Mouse (Mus musculus): ENCODE results near the gene Diras1. TPM values are rescaled to one million over a fixed set of nuclear protein-coding genes. Genes with fewer than 3 reads are reported as not detected.

Diras1 gene
- polyA plus RNA-seq, 1 experiment: 83.8 TPM

DNA sequence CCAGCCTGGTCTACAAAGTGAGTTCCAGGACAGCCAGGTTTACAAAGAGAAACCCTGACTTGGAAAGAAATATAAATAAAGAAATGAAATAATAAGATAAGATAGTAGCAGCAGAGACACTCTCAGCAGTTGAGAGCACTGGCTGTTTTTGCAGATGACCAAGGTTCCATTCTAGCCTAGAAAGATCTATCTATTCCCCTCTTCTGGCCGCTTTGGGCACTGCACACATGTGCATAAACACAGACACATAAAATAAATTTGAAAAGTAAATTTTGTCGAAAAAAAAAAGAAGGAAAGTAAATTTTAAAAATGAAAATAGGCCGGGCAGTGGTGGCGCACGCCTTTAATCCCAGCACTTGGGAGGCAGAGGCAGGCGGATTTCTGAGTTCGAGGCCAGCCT lies 10.8 kb upstream of the Diras1 start:
- Histone ChIP-seq H3K4me1 (ENCODE audit: control insufficient read depth, insufficient read depth, low read length) (peaks cover 4% of the 10 kb centered on the region; the same call in 1 of the 2 replicates), H3K4me3 (ENCODE audit: insufficient read depth, low read length) (no peak overlapping the region; the same call in 1 of the 2 replicates), H3K27ac (ENCODE audit: insufficient read depth, low read length) (no peak overlapping the region)
- TF ChIP-seq CTCF (IDR thresholded peaks at IDR 0.05; ENCODE audit: extremely low read depth, insufficient read depth, low read length): 0 out of 2 replicates have a peak, but pooled peaks have one; percentile 8
- TF ChIP-seq POLR2A (IDR thresholded peaks at IDR 0.05; ENCODE audit: extremely low read depth, insufficient read depth, low read length): no peak

DNA sequence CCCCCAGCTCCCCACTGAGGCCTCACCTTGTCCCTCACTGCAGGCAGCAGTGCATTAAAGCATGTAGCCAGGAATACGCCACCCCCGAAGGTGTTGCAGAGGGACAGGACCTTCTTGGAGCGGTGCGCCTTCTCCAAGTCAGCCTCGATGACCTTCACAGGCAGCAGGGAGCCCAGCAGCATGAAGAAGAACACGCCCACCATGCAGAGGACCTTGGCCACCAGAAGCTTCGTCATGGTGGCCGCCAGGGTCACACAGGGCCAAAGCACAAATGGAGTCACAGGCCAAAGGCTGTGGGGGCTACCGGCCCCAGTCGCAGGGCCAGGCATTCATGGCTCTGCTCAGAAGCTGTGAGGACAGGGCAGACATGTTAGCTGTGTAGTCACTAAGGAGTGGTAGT lies 8.1 kb upstream of the Diras1 start:
- Histone ChIP-seq H3K4me1 (ENCODE audit: control insufficient read depth, insufficient read depth, low read length) (peaks cover 4% of the 10 kb centered on the region; the same call in 1 of the 2 replicates), H3K4me3 (ENCODE audit: insufficient read depth, low read length) (no peak overlapping the region), H3K27ac (ENCODE audit: insufficient read depth, low read length) (no peak overlapping the region)
- TF ChIP-seq POLR2A (IDR thresholded peaks at IDR 0.05; ENCODE audit: extremely low read depth, insufficient read depth, low read length): no peak
- no peak for TF ChIP-seq CTCF (IDR thresholded peaks at IDR 0.05; ENCODE audit: extremely low read depth, insufficient read depth, low read length)

DNA sequence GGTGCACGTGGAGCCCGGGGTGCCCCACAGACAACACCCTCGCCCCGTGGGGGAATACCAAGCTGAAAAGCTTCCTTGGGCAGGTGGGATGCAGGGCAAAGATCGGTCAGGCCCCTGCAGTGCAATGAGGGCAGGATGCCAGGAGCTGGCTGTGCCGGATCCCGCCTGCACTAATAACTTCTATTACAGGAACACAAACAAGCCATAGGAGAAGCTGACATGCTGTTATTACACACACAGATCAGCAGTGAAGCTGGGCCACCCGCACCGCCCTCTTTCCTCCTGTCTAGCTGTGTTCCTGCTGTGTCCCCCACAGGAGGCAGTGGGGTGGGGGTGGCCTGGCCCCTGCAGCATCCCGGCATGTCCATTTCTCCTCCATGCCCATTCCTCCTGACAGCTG lies 3.6 kb upstream of the Diras1 start:
- no peak for TF ChIP-seq CTCF (IDR thresholded peaks at IDR 0.05; ENCODE audit: extremely low read depth, insufficient read depth, low read length)
- no peak for TF ChIP-seq POLR2A (IDR thresholded peaks at IDR 0.05; ENCODE audit: extremely low read depth, insufficient read depth, low read length)
- Histone ChIP-seq H3K27ac (ENCODE audit: insufficient read depth, low read length) (no peak overlapping the region), H3K4me1 (ENCODE audit: control insufficient read depth, insufficient read depth, low read length) (peaks cover 3% of the 10 kb centered on the region), H3K4me3 (ENCODE audit: insufficient read depth, low read length) (no peak overlapping the region)

DNA sequence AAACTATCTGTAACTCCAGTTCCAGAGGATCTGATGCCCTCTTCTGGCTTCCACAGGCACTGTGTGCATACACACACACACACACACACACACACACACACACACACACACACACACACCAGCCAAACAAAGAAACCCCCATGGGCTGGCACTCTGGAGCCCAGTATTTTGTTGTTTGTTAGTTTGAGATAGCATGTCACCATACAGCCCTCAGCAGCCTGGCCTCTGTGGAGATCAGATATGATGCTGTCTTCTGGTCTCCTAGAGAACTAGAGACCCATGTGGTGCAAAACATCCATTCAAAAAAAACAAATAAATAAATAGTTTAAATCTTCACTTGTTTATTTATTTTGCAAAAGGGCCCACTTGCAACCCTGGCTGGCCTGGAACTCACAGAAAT lies 2.8 kb upstream of the Diras1 start:
- Histone ChIP-seq H3K4me3 (ENCODE audit: insufficient read depth, low read length) (no peak overlapping the region), H3K27ac (ENCODE audit: insufficient read depth, low read length) (no peak overlapping the region), H3K4me1 (ENCODE audit: control insufficient read depth, insufficient read depth, low read length) (peaks cover 3% of the 10 kb centered on the region)
- TF ChIP-seq POLR2A (IDR thresholded peaks at IDR 0.05; ENCODE audit: extremely low read depth, insufficient read depth, low read length) (no peak), CTCF (IDR thresholded peaks at IDR 0.05; ENCODE audit: extremely low read depth, insufficient read depth, low read length) (no peak)

DNA sequence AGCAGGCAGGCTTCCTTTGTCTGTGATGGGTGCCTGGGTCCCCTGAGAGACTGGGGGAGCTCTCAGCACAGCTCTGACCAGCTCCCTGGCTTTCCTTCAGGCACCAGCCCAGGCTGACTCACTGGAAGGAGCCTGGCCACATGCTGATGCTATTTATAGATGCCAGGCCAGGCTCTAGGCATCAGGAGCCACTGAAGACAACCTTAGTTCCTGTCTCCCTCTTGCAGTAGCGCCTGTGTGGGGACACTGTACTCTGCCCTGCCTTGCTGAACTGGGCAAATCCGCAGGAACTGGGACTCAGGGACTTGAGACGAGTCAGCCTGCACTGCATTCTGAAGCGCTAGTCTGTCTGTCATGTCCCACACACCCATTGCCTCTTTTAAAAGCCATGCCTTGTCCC lies 1.9 kb upstream of the Diras1 start:
- TF ChIP-seq POLR2A (IDR thresholded peaks at IDR 0.05; ENCODE audit: extremely low read depth, insufficient read depth, low read length) (no peak), CTCF (IDR thresholded peaks at IDR 0.05; ENCODE audit: extremely low read depth, insufficient read depth, low read length) (no peak)

DNA sequence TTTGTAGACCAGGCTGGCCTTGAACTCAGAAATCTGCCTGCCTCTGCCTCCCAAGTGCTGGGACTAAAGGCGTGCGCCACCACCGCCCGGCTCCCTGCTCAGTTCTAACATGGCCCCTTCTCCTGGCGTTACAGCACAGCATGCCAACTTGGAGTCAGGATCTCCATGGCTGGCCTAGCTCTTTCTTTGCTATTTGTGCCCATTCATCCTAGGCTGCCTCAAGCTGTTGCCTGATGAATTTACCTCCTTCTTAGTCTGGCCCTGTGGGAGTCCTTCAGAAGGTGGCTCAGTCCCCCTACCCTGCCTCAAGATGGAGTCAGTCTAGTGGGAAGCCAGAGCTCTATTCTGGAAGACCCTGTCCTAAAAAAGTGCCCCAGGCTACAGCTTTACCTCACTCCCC lies 1.4 kb upstream of the Diras1 start:
- no peak overlapping the region for H3K4me3 ChIP-seq (ENCODE audit: insufficient read depth, low read length)
- TF ChIP-seq CTCF (IDR thresholded peaks at IDR 0.05; ENCODE audit: extremely low read depth, insufficient read depth, low read length): no peak
- TF ChIP-seq POLR2A (IDR thresholded peaks at IDR 0.05; ENCODE audit: extremely low read depth, insufficient read depth, low read length): no peak
- H3K27ac ChIP-seq (ENCODE audit: insufficient read depth, low read length): no peak overlapping the region; the same call in 1 of the 2 replicates
- H3K4me1 ChIP-seq (ENCODE audit: control insufficient read depth, insufficient read depth, low read length): peaks cover 6% of the 10 kb centered on the region

More for the DNA sequence above, 1.9 kb upstream of the Diras1 start:
- Histone ChIP-seq H3K4me1 (ENCODE audit: control insufficient read depth, insufficient read depth, low read length) (peaks cover 3% of the 10 kb centered on the region), H3K27ac (ENCODE audit: insufficient read depth, low read length) (peak overlapping the region; percentile 38; the same call in 1 of the 2 replicates), H3K4me3 (ENCODE audit: insufficient read depth, low read length) (no peak overlapping the region)

DNA sequence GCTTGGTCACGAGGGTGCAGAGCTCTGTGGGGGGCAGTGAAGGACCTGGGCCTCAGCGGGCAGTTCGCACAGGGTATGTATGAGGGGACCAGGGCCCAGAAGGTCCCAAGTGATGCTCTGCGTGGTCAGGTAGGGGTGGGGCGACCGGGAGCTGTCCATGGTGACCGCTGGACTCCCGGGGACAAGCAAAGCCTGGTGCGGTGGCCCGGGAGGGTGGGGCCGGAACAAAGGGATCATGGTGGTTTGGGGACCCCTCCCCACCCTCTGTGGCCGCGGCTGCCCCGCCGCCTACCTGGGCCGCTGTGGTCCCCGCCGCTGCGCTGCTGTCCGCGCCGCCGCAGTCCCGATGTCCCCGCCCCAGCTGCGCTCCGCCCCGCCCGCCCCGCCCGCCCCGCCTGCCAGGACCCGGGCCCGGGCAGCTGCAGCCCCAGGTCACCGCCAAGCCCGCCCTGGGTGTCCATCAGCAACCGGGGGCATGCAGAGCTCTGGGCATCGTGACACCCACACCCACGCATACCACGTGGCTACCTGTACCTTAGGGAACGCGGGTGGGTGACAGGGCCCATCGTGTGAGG lies 328 bp downstream of the Diras1 start:
- H3K27ac ChIP-seq (ENCODE audit: insufficient read depth, low read length): peak overlapping the region; percentile 92
- H3K4me1 ChIP-seq (ENCODE audit: control insufficient read depth, insufficient read depth, low read length): peaks cover 6% of the 10 kb centered on the region
- peak overlapping the region; percentile 71 for H3K4me3 ChIP-seq (ENCODE audit: insufficient read depth, low read length)
- TF ChIP-seq CTCF (IDR thresholded peaks at IDR 0.05; ENCODE audit: extremely low read depth, insufficient read depth, low read length): no peak
- peak; percentile 39; the same call in 1 of the 2 replicates for TF ChIP-seq POLR2A (IDR thresholded peaks at IDR 0.05; ENCODE audit: extremely low read depth, insufficient read depth, low read length)

DNA sequence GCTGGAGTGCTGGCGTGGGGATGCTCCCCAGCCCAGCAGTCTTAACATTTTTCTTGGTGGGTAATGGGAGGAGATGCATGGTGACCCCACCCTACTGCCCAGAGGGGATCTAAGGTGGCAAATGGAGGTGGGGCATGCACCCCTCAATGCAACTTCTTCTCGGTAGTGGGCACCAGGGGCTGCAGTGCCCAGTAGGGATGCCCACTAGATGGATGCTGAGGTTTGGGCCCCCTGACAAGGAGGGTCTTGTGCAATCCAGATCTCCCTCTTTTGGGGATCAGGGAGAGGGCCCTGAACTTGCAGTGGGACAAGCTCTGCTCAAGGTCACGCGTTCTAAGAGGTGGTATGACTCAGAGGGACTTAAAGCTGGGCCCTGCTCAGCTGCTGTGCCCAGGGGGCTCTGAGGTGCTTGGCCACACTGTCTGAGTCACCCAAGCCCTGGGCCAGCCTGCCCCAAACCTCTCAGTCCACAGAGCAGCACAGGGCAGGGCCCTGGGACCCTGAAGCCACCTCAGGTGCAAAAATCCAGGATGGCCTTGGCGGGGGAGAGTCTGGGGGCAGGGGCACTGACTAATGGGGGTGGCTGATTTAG lies 1.0 kb downstream of the Diras1 start:
- Histone ChIP-seq H3K4me1 (ENCODE audit: control insufficient read depth, insufficient read depth, low read length) (peaks cover 6% of the 10 kb centered on the region), H3K4me3 (ENCODE audit: insufficient read depth, low read length) (peak overlapping the region; percentile 71), H3K27ac (ENCODE audit: insufficient read depth, low read length) (peak overlapping the region; percentile 78; the same call in 1 of the 2 replicates)
- TF ChIP-seq POLR2A (IDR thresholded peaks at IDR 0.05; ENCODE audit: extremely low read depth, insufficient read depth, low read length) (no peak), CTCF (IDR thresholded peaks at IDR 0.05; ENCODE audit: extremely low read depth, insufficient read depth, low read length) (no peak)

DNA sequence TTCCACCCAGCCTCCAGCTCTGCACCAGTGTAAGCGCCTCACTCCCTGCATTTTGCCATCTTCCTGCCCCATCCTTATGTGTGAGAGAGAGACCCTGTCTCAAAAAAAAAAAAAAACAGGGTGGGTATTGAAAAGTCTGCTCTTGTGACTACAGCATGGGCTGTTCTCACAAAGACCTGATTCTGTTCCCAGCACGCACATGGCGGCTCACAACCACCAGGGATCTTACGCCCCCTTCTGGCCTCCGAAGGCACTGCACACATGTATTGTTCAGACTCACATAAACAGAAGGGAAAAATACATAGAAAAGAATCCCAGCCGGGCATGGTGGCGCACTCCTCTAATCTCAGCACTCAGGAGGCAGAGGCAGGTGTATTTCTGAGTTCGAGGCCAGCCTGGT lies 2.7 kb downstream of the Diras1 start:
- Histone ChIP-seq H3K27ac (ENCODE audit: insufficient read depth, low read length) (no peak overlapping the region), H3K4me1 (ENCODE audit: control insufficient read depth, insufficient read depth, low read length) (peaks cover 6% of the 10 kb centered on the region), H3K4me3 (ENCODE audit: insufficient read depth, low read length) (no peak overlapping the region)
- TF ChIP-seq POLR2A (IDR thresholded peaks at IDR 0.05; ENCODE audit: extremely low read depth, insufficient read depth, low read length) (no peak), CTCF (IDR thresholded peaks at IDR 0.05; ENCODE audit: extremely low read depth, insufficient read depth, low read length) (peak; percentile 20; the same call in 1 of the 2 replicates)

Measured in cortical plate, adult 2 months (tissue).